Mouse (Mus musculus): Measurements from ENCODE around the gene Acsl6. TPM values are rescaled to one million over a fixed set of nuclear protein-coding genes. Genes with fewer than 3 reads are reported as not detected.
"Not testable (repeated sequence)": the region's sequence is repeated elsewhere in the genome, so short reads cannot be mapped to it uniquely, and the experiment has no call there.

Gene Acsl6
- polyA plus RNA-seq, 1 experiment from 2014 or later = 0.25 TPM

- H3K9ac ChIP-seq (ENCODE audit: low read length) = no peak overlapping the region
- H3K4me2 ChIP-seq (ENCODE audit: low read depth, low read length) = no peak overlapping the region
- no peak for ATAC-seq (ENCODE audit: low read depth)
- WGBS = 48% methylated on average over 15 of the region's 15 CpGs
- H3K27ac ChIP-seq (ENCODE audit: low read length) = no peak overlapping the region
- H3K36me3 ChIP-seq (ENCODE audit: control insufficient read depth, insufficient read depth, low read length) = no peaks in the 10 kb centered on the region
- no peaks in the 10 kb centered on the region for H3K4me1 ChIP-seq (replicated peaks; ENCODE audit: control insufficient read depth, insufficient read depth, low read length)
- no peaks in the 10 kb centered on the region for H3K9me3 ChIP-seq (ENCODE audit: control insufficient read depth, low read length)
- H3K4me3 ChIP-seq (ENCODE audit: low read length) = no peak overlapping the region
- no peaks in the 10 kb centered on the region for H3K27me3 ChIP-seq (ENCODE audit: control insufficient read depth, insufficient read depth, low read depth, low read length)
These were observed 51.3 kb downstream of the Acsl6 start for GRCm38 (mm10) chr11:54354595-54355563.

GRCm38 (mm10) chr11:54355564-54355955 lies 52.0 kb downstream of the Acsl6 start:
- no peak overlapping the region for H3K27ac ChIP-seq (ENCODE audit: low read length)

GRCm38 (mm10) chr11:54356676-54357075 lies 53.1 kb downstream of the Acsl6 start:
- Histone ChIP-seq H3K4me2 (ENCODE audit: low read depth, low read length) (no peak overlapping the region), H3K27ac (ENCODE audit: low read length) (no peak overlapping the region), H3K27me3 (ENCODE audit: control insufficient read depth, insufficient read depth, low read depth, low read length) (no peaks in the 10 kb centered on the region), H3K4me1 (replicated peaks; ENCODE audit: control insufficient read depth, insufficient read depth, low read length) (no peaks in the 10 kb centered on the region), H3K4me3 (ENCODE audit: low read length) (no peak overlapping the region), H3K9me3 (ENCODE audit: control insufficient read depth, low read length) (no peaks in the 10 kb centered on the region), H3K36me3 (ENCODE audit: control insufficient read depth, insufficient read depth, low read length) (no peaks in the 10 kb centered on the region), H3K9ac (ENCODE audit: low read length) (no peak overlapping the region)
- WGBS = 58% methylated on average over 4 of the region's 4 CpGs
- no peak for ATAC-seq (ENCODE audit: low read depth)

More at GRCm38 (mm10) chr11:54355564-54355955, 52.0 kb downstream of the Acsl6 start:
- Histone ChIP-seq H3K9ac (ENCODE audit: low read length) (no peak overlapping the region), H3K27me3 (ENCODE audit: control insufficient read depth, insufficient read depth, low read depth, low read length) (no peaks in the 10 kb centered on the region), H3K4me1 (replicated peaks; ENCODE audit: control insufficient read depth, insufficient read depth, low read length) (no peaks in the 10 kb centered on the region), H3K4me3 (ENCODE audit: low read length) (no peak overlapping the region), H3K36me3 (ENCODE audit: control insufficient read depth, insufficient read depth, low read length) (no peaks in the 10 kb centered on the region), H3K9me3 (ENCODE audit: control insufficient read depth, low read length) (no peaks in the 10 kb centered on the region), H3K4me2 (ENCODE audit: low read depth, low read length) (no peak overlapping the region)
- no peak for ATAC-seq (ENCODE audit: low read depth)
- WGBS = 60% methylated on average over 7 of the region's 7 CpGs

DNA sequence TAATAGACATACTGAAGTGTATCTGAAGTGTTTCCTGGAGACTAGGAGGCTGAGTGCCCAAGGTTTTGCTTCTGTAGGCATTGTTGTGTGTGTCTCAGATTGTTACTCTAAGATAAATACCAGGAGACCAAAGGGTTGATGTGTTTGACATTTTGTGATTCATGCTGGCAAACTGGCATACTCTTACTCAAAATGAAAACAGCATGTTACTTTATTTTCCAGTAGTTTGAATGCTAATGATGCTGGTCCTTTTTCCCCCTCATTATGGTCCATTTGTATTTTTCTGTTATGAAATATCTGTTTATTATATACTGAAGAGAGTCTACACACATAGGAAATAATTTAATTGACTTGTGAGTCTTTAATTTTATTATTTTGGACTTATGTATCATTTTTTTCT lies 69.0 kb downstream of the Acsl6 start:
- Histone ChIP-seq H3K27ac (ENCODE audit: low read length) (no peak overlapping the region), H3K4me3 (ENCODE audit: low read length) (no peak overlapping the region), H3K36me3 (ENCODE audit: control insufficient read depth, insufficient read depth, low read length) (no peaks in the 10 kb centered on the region), H3K4me1 (replicated peaks; ENCODE audit: control insufficient read depth, insufficient read depth, low read length) (no peaks in the 10 kb centered on the region), H3K9me3 (ENCODE audit: control insufficient read depth, low read length) (no peaks in the 10 kb centered on the region), H3K27me3 (ENCODE audit: control insufficient read depth, insufficient read depth, low read depth, low read length) (no peaks in the 10 kb centered on the region), H3K4me2 (ENCODE audit: low read depth, low read length) (no peak overlapping the region), H3K9ac (ENCODE audit: low read length) (no peak overlapping the region)
- ATAC-seq (ENCODE audit: low read depth) = no peak

DNA sequence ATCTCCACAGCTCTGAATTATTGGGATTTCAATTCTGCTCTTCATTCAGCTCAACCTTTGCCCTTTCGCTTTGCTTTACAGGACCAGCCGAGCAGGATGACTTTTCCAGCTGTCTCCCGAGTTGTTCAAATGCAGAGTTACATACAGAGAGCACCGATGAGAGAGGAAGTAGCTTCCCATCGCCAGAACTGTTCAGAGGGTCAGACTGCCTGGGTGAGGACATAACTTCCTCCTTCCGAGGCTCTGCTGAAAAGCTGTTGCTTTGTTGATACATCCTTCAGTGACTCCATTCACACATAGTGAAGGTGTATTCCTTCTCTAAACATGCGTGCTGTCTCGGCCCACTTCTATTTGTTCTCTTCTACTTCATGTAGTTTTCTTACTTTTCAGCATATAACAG lies 86.8 kb downstream of the Acsl6 start:
- Histone ChIP-seq H3K4me1 (replicated peaks; ENCODE audit: control insufficient read depth, insufficient read depth, low read length) (no peaks in the 10 kb centered on the region), H3K9ac (ENCODE audit: low read length) (no peak overlapping the region), H3K9me3 (ENCODE audit: control insufficient read depth, low read length) (no peaks in the 10 kb centered on the region), H3K4me2 (ENCODE audit: low read depth, low read length) (no peak overlapping the region), H3K27ac (ENCODE audit: low read length) (no peak overlapping the region), H3K36me3 (ENCODE audit: control insufficient read depth, insufficient read depth, low read length) (no peaks in the 10 kb centered on the region), H3K4me3 (ENCODE audit: low read length) (no peak overlapping the region), H3K27me3 (ENCODE audit: control insufficient read depth, insufficient read depth, low read depth, low read length) (no peaks in the 10 kb centered on the region)
- WGBS = 45% methylated on average over 8 of the region's 8 CpGs
- ATAC-seq (ENCODE audit: low read depth) = no peak

DNA sequence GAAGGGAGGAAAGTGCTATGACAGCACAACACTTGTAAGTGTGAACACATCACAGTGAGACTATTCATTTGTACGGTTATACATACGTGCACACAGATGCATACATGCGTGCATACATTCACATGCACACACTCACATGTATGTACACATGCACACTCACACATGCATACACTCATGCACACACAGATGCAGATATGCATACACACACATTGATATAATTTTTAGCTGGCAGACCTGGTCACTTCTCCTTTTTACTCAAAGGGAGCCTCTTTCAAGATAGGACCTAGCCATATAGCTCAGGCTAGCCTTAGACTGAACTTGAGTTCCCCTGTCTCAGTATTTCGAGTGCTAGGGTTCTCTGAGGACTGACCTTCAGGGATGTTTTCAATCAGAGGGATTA lies 87.7 kb downstream of the Acsl6 start:
- no peaks in the 10 kb centered on the region for H3K27me3 ChIP-seq (ENCODE audit: control insufficient read depth, insufficient read depth, low read depth, low read length)
- no peak for ATAC-seq (ENCODE audit: low read depth)
- H3K36me3 ChIP-seq (ENCODE audit: control insufficient read depth, insufficient read depth, low read length) = no peaks in the 10 kb centered on the region
- H3K4me2 ChIP-seq (ENCODE audit: low read depth, low read length) = no peak overlapping the region
- H3K9me3 ChIP-seq (ENCODE audit: control insufficient read depth, low read length) = no peaks in the 10 kb centered on the region
- no peak overlapping the region for H3K9ac ChIP-seq (ENCODE audit: low read length)
- WGBS = 82% methylated on average over 4 of the region's 4 CpGs
- no peaks in the 10 kb centered on the region for H3K4me1 ChIP-seq (replicated peaks; ENCODE audit: control insufficient read depth, insufficient read depth, low read length)
- no peak overlapping the region for H3K27ac ChIP-seq (ENCODE audit: low read length)
- H3K4me3 ChIP-seq (ENCODE audit: low read length) = no peak overlapping the region

DNA sequence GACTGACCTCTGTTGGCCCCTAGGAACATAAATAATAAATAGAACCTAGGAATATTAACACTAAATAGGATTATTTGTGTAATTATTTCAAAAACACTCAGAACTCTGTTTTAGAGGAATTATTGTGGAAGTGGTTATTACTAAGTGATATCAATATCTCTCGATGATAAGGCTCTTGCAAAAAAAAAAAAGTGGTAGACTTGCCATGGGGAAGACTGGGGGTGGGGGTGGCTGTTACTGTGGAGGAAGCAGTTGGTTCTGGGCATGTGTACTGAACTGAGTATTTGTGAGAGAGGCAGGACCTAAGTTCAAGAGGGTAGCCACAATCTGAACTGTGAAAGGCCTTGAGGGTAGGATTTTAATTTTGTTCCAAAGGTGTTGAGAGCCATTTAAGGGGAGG lies 93.1 kb downstream of the Acsl6 start:
- Histone ChIP-seq H3K36me3 (ENCODE audit: control insufficient read depth, insufficient read depth, low read length) (no peaks in the 10 kb centered on the region), H3K9me3 (ENCODE audit: control insufficient read depth, low read length) (no peaks in the 10 kb centered on the region), H3K27ac (ENCODE audit: low read length) (no peak overlapping the region), H3K4me2 (ENCODE audit: low read depth, low read length) (no peak overlapping the region), H3K27me3 (ENCODE audit: control insufficient read depth, insufficient read depth, low read depth, low read length) (no peaks in the 10 kb centered on the region), H3K9ac (ENCODE audit: low read length) (no peak overlapping the region), H3K4me1 (replicated peaks; ENCODE audit: control insufficient read depth, insufficient read depth, low read length) (no peaks in the 10 kb centered on the region), H3K4me3 (ENCODE audit: low read length) (no peak overlapping the region)
- no peak for ATAC-seq (ENCODE audit: low read depth)
- 42% methylated on average over 1 of the region's 1 CpGs for WGBS

- no peak overlapping the region for H3K9ac ChIP-seq (ENCODE audit: low read length)
- H3K36me3 ChIP-seq (ENCODE audit: control insufficient read depth, insufficient read depth, low read length) = no peaks in the 10 kb centered on the region
- H3K27ac ChIP-seq (ENCODE audit: low read length) = no peak overlapping the region
- H3K4me2 ChIP-seq (ENCODE audit: low read depth, low read length) = no peak overlapping the region
- H3K27me3 ChIP-seq (ENCODE audit: control insufficient read depth, insufficient read depth, low read depth, low read length) = no peaks in the 10 kb centered on the region
- no peaks in the 10 kb centered on the region for H3K4me1 ChIP-seq (replicated peaks; ENCODE audit: control insufficient read depth, insufficient read depth, low read length)
- H3K9me3 ChIP-seq (ENCODE audit: control insufficient read depth, low read length) = no peaks in the 10 kb centered on the region
- ATAC-seq (ENCODE audit: low read depth) = no peak
- WGBS = 45% methylated on average over 4 of the region's 4 CpGs
- H3K4me3 ChIP-seq (ENCODE audit: low read length) = no peak overlapping the region
These were observed 94.5 kb downstream of the Acsl6 start for GRCm38 (mm10) chr11:54398058-54398457.

DNA sequence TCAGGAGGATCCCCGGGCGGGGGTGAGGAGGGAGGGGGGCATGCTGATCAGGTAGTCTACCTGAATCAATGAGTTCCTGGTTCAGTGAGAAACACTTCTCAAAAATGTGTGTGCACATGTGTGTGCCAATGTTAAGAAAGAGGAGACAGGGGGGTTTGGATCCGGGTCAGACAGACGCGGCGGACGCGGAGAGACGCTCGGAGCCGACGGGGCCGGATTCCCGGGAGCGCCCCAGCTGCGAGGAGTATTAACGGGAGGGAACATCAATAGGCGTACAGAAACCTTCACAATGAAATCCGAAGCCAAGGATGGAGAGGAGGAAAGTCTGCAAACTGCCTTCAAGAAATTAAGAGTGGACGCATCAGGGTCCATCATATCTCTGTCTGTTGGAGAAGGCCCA lies 97.2 kb downstream of the Acsl6 start:
- not testable (repeated sequence) for H3K36me3 ChIP-seq (ENCODE audit: control insufficient read depth, insufficient read depth, low read length); H3K27ac ChIP-seq (ENCODE audit: low read length); H3K9ac ChIP-seq (ENCODE audit: low read length); H3K9me3 ChIP-seq (ENCODE audit: control insufficient read depth, low read length); H3K27me3 ChIP-seq (ENCODE audit: control insufficient read depth, insufficient read depth, low read depth, low read length); H3K4me2 ChIP-seq (ENCODE audit: low read depth, low read length); ATAC-seq (ENCODE audit: low read depth); H3K4me1 ChIP-seq (replicated peaks; ENCODE audit: control insufficient read depth, insufficient read depth, low read length); H3K4me3 ChIP-seq (ENCODE audit: low read length)
- 89% methylated on average over 20 of the region's 20 CpGs for WGBS
